Mouse (Mus musculus) embryo, embryonic 10 days (tissue): ENCODE data around the gene Hist1h2ah.

Experiments
- DNase-seq: peaks from one replicate; pipeline ENCODE4 v3.0.0-alpha.2; 2015; ENCODE audit warnings: low spot score

Hist1h2ah gene

DNA sequence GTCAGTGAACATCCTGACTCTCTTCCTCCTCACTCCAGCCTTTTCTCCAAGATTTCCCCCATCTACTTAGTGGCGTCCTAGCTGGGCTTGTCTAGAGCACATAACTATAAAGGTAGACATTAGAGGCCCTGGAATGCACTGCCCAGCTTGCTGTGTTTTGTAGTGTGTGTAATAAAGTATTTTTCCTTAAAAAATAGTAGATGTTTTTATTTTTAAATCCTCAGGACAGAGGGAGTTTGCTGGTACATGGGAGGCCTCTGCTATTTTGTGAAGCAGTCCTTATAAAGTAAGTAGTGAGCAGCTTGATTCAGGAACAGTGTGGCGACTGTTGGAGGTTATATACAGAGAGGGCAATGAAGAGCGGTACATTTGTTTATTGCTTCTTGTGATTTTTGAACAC, 26.7 kb downstream of the Hist1h2ah start:
- DNase-seq, result no peak

GRCm38 (mm10) chr13:22007872-22008271, 27.5 kb downstream of the Hist1h2ah start:
- DNase-seq, result no peak

- DNase-seq, result peak; percentile 33
These were observed 28.3 kb downstream of the Hist1h2ah start for GRCm38 (mm10) chr13:22007121-22007510.

DNA sequence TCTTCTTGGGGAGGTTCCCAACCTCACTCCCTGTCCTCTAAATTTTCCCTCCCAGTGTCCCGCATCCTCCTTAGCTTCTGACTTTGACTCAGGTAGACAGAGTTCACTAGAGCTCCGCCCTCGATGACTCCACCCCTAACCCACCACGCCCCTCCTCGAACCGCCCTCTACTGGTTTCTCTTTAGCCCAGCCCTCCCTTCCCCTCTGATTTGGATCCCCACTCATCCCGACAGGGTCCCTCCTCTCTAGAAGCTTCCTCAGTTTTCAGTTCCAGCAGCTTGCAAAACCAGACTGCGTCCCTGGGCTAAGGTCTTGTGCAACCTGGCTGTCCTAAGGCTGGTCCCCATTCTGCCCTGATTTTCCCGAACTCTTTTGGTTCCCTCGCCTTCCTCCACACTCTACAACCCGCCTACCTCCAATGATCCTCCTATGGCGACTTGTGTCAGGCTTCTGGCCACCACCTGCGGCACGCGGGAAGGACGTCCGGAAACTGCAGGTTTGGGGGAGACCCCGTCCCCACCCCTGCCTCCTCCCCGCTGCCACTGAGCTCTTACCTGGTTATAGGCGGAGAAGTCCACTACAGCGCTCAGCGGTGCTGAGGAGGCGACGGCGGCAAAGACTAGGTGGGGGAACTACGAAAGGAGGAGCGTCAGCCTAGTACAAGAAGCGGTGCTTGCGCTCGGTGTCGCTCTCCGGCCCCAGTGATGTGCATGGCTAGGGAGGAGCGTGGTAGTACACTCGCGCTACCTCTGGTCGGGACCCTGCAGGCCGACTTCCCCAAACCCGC, 28.8 kb downstream of the Hist1h2ah start:
- peak; percentile 83 for DNase-seq

GRCm38 (mm10) chr13:22005605-22006333, 29.6 kb downstream of the Hist1h2ah start:
- peak; percentile 64 for DNase-seq

DNA sequence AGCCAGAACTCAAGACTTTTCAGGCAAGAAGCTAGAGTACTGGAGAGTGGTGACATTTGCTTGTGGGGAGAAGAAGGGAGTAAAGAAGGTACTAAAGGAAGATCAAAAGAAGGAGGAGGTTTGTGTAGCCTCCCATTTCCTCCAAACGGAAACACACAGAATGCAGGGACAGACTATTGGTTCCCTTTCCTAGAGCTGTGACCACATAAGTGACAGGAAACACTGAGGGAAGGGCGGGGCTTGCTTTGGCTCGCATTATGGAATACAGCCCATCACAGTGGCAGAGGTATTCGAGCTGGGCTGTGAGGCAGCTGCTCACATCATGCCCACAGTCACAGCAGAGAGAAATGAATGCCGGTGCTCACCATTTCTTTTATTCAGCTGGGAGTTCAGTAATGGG, 33.5 kb downstream of the Hist1h2ah start:
- DNase-seq, result no peak

DNA sequence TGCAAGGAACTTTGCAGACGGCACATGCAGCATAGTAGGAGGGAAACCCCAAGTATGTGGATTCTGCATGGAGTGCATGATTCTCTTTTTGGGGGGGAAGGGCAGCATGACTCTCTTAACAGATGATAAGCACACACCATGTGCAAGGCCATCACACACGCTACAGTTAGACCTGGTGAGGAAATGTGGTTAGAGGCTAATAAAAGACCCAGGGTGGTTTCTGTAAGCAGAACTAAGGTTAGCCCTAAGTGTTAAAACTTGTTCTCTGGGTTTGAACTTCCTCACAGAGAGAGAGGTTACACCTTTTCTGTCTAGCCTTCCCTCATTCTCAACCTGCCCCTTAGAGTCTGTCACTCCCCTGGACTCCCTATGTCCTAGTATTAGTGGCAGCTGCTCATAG, 34.0 kb downstream of the Hist1h2ah start:
- no peak for DNase-seq

GRCm38 (mm10) chr13:21999147-21999546, 36.2 kb downstream of the Hist1h2ah start:
- no peak for DNase-seq

DNA sequence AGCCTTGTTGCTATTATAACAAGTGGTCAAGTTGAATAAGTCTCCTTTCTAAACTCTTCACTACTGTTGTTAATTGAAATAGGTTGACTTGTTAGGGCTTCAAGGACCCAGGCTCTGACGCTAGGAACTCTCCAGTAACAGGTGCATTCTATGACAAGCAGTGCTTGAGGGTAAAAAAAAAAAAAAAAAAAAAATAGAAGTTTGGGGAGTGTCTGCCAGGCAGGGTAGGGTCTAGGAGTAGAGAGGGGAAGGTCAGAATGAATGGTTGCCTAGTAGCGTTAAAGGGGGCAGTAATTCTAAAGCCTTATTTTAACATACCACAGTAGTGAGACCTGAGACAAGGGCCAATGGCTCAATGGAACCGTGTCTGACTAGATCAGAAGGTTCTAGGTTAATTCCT, 37.0 kb downstream of the Hist1h2ah start:
- no peak for DNase-seq

DNA sequence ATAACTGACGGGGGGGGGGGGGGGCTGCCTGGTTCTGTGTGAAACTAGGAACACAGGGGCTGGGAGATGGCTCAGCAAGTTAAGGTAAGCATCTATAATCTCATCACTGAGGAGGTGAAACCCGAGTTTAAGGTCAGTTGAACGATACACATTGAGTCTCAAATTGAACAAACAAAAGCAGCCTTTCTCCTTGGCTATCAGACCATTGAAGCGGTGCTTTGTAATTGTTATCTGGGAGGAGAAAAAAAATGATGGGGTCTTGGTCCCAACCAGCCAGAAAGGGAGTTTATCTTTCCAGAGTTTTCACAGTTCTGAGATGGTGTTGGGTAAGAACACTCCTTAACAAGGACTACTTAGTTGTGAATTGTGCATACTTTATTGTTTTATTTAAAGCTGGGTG, 37.5 kb downstream of the Hist1h2ah start:
- no peak for DNase-seq

GRCm38 (mm10) chr13:21997201-21997820, 38.1 kb downstream of the Hist1h2ah start:
- DNase-seq, result no peak

DNA sequence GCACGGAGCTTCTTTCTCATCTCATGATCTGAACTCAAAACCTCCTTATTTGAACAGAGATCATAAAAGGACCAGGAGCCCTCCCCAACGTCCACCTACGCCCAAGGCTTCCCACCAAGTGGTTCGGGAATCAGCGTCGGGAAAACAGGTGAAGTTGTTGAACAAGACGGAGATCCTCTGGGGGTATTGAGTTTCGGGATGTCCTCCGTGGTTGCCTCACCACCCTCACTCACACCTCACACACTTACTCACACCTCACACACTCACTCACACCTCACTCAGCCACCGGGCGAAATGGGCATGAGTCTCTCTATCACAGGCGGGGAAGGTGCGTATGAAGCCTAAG, 38.6 kb downstream of the Hist1h2ah start:
- no peak for DNase-seq

GRCm38 (mm10) chr13:21996101-21996839, 39.1 kb downstream of the Hist1h2ah start:
- DNase-seq, result peak; percentile 66

DNA sequence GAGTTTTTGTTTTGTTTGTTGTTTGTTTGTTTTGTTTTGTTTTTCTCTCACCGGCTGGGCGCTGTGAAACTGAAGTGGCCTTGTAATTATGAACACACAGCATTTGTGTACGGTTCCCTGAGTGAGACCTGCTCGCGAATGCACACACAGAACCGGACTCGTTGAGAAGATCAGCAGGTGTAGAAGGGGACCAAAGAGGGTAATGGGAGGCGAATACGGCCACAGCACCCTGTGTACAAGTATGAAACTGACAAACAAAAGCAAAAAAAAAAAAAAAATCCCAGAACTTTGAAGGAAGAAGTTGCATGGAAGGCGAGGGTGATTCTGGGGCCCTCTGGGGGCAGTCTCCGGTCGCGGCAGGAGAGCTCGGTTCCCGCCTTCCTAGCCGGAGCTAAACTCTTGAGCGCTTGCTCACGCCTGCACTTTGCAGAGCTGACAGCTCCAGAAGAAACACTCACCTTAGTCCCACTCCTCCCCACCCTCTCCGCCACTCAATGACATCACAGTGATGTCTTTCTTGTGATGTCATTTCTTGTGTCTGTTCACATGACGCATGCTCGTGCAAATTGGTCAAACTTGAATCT, 39.9 kb downstream of the Hist1h2ah start:
- DNase-seq, result peak; percentile 75

GRCm38 (mm10) chr13:21994896-21995295, 40.5 kb downstream of the Hist1h2ah start:
- DNase-seq, result peak; percentile 33

DNA sequence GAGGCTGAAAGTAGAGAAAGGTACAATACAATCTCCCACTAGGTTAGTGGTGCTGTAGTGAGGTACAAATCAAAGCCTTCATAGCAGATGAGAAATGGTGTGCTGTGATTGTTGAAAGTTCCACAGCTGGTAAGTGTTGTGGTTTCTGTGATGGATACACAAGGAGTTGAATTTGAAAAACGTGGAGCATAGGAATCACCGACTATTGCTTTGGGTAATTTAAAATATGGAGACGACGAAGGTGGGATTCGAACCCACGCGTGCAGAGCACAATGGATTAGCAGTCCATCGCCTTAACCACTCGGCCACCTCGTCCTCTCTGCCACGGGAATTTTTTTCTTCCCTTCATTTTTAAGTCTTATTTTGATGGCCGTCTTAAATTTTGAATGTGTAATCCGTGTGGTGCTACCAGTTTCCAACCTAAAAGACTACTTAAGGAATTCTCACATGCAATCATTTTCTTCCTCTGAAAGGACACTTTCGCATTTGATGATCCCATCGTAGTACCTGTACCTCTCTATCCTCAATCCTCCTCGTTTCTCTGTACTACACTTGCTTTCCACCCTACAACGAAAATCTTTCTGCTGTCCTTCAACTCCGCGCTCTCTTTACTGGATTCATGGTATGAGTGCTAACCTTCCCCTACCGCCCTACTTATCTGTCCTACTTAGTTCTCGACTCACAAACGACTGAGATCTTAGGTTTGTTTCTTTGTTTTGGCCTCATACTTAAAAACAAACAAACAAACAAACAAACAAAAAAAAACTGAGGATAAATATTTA, 41.2 kb downstream of the Hist1h2ah start:
- DNase-seq, result peak; percentile 82

DNA sequence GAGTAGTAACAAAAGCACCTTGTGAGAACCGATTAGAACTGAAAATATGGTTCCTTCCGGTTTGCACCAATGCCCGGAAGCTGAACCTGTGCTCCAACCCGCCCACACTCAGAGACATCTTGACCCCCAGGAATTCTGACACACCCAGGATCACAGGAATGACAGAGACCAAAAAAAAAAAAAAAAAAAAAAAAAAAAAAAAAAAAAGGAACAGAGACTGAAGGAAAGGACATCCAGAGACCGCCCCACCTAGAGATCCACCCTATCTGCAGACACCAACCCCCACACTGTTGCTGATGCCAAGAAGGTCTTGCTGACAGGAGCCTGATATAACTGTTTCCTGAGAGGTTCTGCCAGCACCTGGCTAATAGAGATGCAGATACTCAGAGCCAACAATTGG, 42.8 kb downstream of the Hist1h2ah start:
- DNase-seq, result no peak
